Mouse (Mus musculus) adrenal gland, adult 18-20 months (tissue): ENCODE results near the gene Mrps2. TPM values are rescaled to one million over a fixed set of nuclear protein-coding genes. Genes with fewer than 3 reads are reported as not detected.
A peak's percentile ranks its signal among the peaks of the same experiment; 100 is the strongest.

Experiments
- DNase-seq, 2 experiments: peaks; one replicate each; pipeline ENCODE4 v3.0.0; 2021 to 2022; ENCODE audit warnings: low spot score in 2 of 2
- long read RNA-seq, 2 experiments: library from polyadenylated mRNA; stranded (forward); transcript quantifications; one replicate each; pipeline ENCODE4 v2.0.0; 2021
- total RNA-seq, 2 experiments: library from RNA; stranded (reverse); gene quantifications; 1 replicate in 1 of 2; 2 replicates in 1 of 2; pipeline ENCODE4 v1.2.3; 2021

Mrps2 gene
- 10 to 100 TPM; 54.4 to 63.2 TPM for total RNA-seq
- long read RNA-seq, experiment 1, transcript Mrps2-201 (4 exons, 2,080 nt) = major isoform, 22 of 31 reads
- long read RNA-seq, experiment 1, partial matches to known transcripts = 6 of 31 reads
- long read RNA-seq, experiment 1, other reads (novel, unspliced or antisense) = 3 of 31 reads
- long read RNA-seq, experiment 2, transcript Mrps2-201 (4 exons, 2,080 nt) = major isoform, 9 of 22 reads
- long read RNA-seq, experiment 2, partial matches to known transcripts = 12 of 22 reads
- long read RNA-seq, experiment 2, other reads (novel, unspliced or antisense) = 1 of 22 reads

GRCm38 (mm10) chr2:28467860-28468485 is at the start of gene Mrps2:
TSS of gene Mrps2 (plus strand) at chr2:28468066.
- DNase-seq = peak; percentile 85 to 89

DNA sequence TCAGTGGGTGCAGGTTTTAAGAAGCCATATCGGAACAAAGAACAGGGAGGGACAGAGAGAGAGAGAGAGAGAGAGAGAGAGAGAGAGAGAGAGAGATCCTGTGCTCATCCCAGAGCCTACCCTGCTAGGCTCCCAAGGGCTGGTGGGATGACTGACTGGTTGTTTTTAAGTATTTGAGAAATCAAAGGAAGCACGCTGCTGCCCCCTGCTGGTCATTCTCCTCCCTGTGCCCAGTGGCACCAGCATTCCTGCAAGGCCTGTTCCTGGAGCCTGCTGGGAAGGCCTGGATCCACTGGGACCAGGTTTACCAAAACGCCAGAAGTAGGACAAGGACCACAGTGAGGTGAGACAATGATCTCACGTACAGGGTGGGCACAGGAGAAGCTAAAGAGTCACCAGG is 48.0 kb upstream of the Mrps2 start:
- peak; percentile 86 to 87 for DNase-seq

DNA sequence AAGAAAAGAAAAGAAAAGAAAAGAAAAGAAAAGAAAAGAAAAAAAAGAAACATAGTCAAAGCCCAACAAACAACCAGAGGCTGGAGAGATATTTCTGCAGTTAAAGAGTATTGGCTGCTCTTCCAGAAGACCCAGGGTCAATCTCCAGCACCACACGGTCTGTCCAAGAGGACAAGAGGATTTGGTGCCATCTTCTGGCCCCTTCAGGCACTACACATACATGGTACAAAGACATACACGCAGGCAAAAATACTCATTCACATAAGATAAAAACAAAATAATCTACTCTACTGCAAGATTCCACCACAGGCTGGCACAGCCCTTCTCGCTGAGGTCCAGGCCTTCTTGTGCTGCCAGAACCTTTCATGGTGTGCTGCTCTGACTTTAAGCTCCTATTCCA is 44.7 kb upstream of the Mrps2 start:
- peak; percentile 46 to 53 for DNase-seq

GRCm38 (mm10) chr2:28427226-28427625 is 40.6 kb upstream of the Mrps2 start:
- no peak for DNase-seq

DNA sequence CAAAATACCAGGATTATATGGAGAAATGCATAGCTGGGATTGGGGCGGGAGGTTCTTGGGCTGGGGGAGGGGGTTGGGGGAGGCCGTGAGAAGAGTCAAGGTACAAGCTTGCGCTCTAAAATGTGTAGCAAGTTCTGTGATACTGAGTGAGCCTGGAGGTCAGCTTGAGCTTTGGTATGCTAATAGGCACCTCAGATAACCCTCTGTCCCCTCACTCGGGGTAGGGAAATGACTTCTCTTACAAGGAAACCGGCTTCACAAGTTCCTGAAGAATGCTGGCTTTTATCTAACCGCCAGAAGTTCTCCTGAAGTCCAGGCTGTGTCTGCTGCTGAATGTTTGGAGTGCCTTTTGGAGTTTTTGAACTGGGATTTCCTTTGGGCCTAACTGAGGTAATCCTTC is 37.0 kb upstream of the Mrps2 start:
- no peak for DNase-seq

- DNase-seq = peak; percentile 67 to 71
Measured at GRCm38 (mm10) chr2:28432811-28433210, 35.1 kb upstream of the Mrps2 start.

- no peak for DNase-seq
Measured at GRCm38 (mm10) chr2:28433512-28433911, 34.4 kb upstream of the Mrps2 start.

- no peak for DNase-seq
Measured at GRCm38 (mm10) chr2:28435401-28435800, 32.5 kb upstream of the Mrps2 start.

- no peak for DNase-seq
Measured at GRCm38 (mm10) chr2:28440842-28441241, 27.0 kb upstream of the Mrps2 start.

GRCm38 (mm10) chr2:28445082-28445481 is 22.8 kb upstream of the Mrps2 start:
- DNase-seq = no peak

GRCm38 (mm10) chr2:28446181-28446514 is 21.7 kb upstream of the Mrps2 start:
- no peak for DNase-seq

DNA sequence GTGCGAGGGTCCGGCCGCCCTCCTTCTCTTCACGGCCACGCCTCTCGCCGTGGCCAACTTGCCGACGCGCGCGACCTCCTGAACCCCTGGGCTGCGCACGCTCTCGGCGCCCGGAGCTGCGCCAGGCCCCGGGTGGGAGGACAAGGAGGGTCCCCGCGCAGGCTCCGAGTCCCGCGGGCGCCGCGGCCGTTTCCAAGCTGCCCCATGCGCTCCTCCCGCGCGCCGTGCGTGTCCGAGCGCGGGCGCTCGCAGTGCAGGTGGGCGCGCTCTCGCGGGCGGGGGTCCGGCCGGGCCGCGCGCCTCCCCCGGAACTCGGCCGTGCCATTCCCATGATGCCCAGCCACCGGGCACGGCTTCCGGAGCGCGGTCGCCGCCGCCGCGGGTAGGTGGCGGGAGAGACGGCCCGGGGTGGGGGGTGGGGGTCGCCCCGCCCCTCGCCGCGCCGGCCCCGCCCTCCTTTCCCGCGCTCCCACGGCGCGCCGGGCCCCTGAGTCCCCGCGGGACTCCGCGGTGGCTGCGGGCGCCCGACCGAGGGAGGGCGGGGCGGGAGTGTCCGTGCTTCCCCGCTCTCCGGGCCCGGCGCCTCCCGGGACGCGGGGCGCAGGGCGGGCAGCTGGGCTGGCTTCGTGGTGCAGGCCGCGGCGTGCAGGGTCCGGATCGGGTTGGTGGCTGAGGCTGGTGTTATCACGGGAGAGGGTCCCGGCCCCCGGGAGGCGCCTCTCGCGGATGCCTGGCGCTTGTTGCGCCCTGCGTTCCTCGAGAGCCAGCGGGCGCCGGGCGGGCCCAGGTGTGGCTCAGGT is 21.2 kb upstream of the Mrps2 start, which contains the start of gene Ppp1r26:
Gene Ppp1r26 (plus strand): TSS at position 286 of the 800 bp plus-strand sequence.
- DNase-seq = peak; percentile 42 to 43

- no peak for DNase-seq
Measured at GRCm38 (mm10) chr2:28447315-28447670, 20.6 kb upstream of the Mrps2 start.

GRCm38 (mm10) chr2:28451663-28452062 is 16.2 kb upstream of the Mrps2 start:
- no peak for DNase-seq

GRCm38 (mm10) chr2:28453539-28453938 is 14.3 kb upstream of the Mrps2 start:
- no peak for DNase-seq

GRCm38 (mm10) chr2:28456616-28457015 is 11.2 kb upstream of the Mrps2 start:
- DNase-seq = no peak

DNA sequence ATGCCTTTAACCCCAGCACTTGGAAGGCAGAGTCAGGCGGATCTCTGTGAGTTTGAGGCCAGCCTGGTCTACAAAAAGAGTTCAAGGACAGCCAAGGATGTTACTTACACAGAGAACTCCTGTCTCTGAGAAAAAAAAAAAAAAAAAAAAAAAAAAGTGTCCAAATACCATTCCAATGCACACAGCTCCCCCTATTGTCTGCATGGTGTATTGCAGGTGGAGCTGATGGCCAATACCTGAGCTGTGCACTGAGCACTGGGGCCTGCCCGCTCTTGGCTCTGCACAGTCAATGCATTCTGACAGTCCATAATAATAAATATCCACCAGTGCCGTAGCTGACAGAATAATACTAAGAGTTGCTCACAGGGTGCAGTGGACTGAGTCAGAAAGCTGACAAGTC is 3.9 kb upstream of the Mrps2 start:
- DNase-seq = peak; percentile 50 to 70

GRCm38 (mm10) chr2:28464919-28465318 is 2.9 kb upstream of the Mrps2 start:
- DNase-seq = no peak

DNA sequence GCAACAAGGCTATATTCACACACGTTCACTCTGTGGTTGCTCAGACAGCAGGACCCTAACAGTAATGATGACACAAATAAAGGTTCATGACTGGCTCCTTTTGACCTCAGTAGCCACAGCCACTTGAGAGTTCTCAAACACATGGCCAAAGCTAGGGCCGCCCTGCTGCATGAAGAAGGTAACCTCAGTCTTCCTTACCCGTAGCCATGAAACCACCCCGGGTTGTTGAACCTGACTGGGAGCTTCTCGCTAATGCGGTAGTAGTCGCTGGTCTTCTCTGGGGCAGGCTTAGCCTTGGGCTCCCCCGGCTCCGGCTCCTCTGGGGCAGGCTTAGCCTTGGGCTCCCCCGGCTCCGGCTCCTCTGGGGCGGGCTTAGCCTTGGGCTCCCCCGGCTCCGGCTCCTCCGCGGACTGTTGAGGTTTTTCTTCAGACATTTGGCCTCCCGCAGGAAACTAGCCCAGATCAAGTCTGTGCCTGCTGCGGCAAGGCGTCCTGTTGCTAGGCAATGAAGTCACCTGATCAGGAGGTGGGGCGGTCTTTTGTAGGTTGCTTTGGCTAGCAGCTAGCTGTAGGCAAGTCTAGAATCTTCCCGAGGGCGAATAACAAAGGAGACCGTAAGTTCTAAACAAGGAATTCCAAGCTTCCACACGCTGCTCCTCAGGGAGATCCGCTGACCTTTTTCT is 1.9 kb upstream of the Mrps2 start, which contains the start of gene 1700007K13Rik:
Gene 1700007K13Rik (minus strand): TSS at position 497 of the 683 bp plus-strand sequence.
- DNase-seq = peak; percentile 39 to 56

GRCm38 (mm10) chr2:28468486-28469225 is 790 bp downstream of the Mrps2 start:
- DNase-seq = no peak

DNA sequence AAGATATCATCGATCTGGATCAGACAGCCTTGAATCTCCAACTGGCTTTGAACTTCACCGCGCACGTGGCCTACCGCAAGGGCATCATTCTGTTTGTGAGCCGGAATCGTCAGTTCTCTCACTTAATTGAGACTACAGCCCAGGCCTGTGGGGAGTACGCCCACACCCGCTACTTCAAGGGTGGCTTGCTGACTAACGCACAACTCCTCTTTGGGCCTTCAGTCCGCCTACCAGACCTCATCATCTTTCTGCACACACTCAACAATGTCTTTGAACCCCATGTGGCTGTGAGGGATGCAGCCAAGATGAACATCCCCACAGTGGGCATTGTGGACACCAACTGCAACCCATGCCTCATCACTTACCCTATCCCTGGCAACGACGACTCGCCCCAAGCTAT is 1.6 kb downstream of the Mrps2 start:
- no peak for DNase-seq
